Mouse (Mus musculus): Measurements from ENCODE around the gene Gucy2c. TPM values are rescaled to one million over a fixed set of nuclear protein-coding genes. Genes with fewer than 3 reads are reported as not detected.
"Not testable (repeated sequence)": the region's sequence is repeated elsewhere in the genome, so short reads cannot be mapped to it uniquely, and the experiment has no call there.

The Gucy2c gene
- total RNA-seq, 2 experiments from 2014 or later, result not detected

GRCm38 (mm10) chr6:136800710-136801109, 19.1 kb upstream of the Gucy2c start:
- intact Hi-C loops (cut with DNase I), result loop anchor here (10.0 kb wide), 1 partner anchor 256 kb away; no protein-coding TSS in a partner anchor
- DNase-seq, result no peak
- Histone ChIP-seq H3K4me3 (no peak overlapping the region), H3K27ac (no peak overlapping the region)
- TF ChIP-seq CTCF (IDR thresholded peaks at IDR 0.05), result no peak

GRCm38 (mm10) chr6:136797874-136798693, 16.5 kb upstream of the Gucy2c start:
- intact Hi-C loops (cut with DNase I); H3K4me3 ChIP-seq: not testable (repeated sequence)

GRCm38 (mm10) chr6:136795850-136796249, 14.3 kb upstream of the Gucy2c start:
- Histone ChIP-seq H3K4me3 (no peak overlapping the region), H3K27ac (no peak overlapping the region)
- intact Hi-C loops (cut with DNase I), result no loop called here
- TF ChIP-seq CTCF (IDR thresholded peaks at IDR 0.05), result no peak
- DNase-seq, result no peak

More at GRCm38 (mm10) chr6:136797874-136798693, 16.5 kb upstream of the Gucy2c start:
- not testable (repeated sequence) for DNase-seq, H3K27ac ChIP-seq

GRCm38 (mm10) chr6:136795110-136795509, 13.5 kb upstream of the Gucy2c start:
- Histone ChIP-seq H3K27ac (no peak overlapping the region), H3K4me3 (no peak overlapping the region)
- intact Hi-C loops (cut with DNase I), result no loop called here
- no peak for TF ChIP-seq CTCF (IDR thresholded peaks at IDR 0.05)
- no peak for DNase-seq

- H3K4me3 ChIP-seq, result peak overlapping the region; percentile 54
- no peak for TF ChIP-seq CTCF (IDR thresholded peaks at IDR 0.05)
- DNase-seq, result no peak
- no peak overlapping the region for H3K27ac ChIP-seq
- intact Hi-C loops (cut with DNase I), result no loop called here
Measured at GRCm38 (mm10) chr6:136793831-136794525, 12.4 kb upstream of the Gucy2c start.

GRCm38 (mm10) chr6:136792884-136793758, 11.6 kb upstream of the Gucy2c start:
- intact Hi-C loops (cut with DNase I), result no loop called here
- TF ChIP-seq CTCF (IDR thresholded peaks at IDR 0.05), result no peak
- DNase-seq, result no peak
- Histone ChIP-seq H3K4me3 (peak overlapping the region; percentile 54), H3K27ac (no peak overlapping the region)

- no peak for TF ChIP-seq CTCF (IDR thresholded peaks at IDR 0.05)
- intact Hi-C loops (cut with DNase I), result no loop called here
- Histone ChIP-seq H3K4me3 (no peak overlapping the region), H3K27ac (peak overlapping the region; percentile 48)
- peak; percentile 58 for DNase-seq
Measured at GRCm38 (mm10) chr6:136789391-136789971, 7.9 kb upstream of the Gucy2c start.

- DNase-seq, result no peak
- intact Hi-C loops (cut with DNase I), result no loop called here
- TF ChIP-seq CTCF (IDR thresholded peaks at IDR 0.05), result no peak
- Histone ChIP-seq H3K4me3 (no peak overlapping the region), H3K27ac (no peak overlapping the region)
Measured at GRCm38 (mm10) chr6:136782761-136783160, 1.2 kb upstream of the Gucy2c start.

- Histone ChIP-seq H3K4me3 (no peak overlapping the region), H3K27ac (no peak overlapping the region)
- intact Hi-C loops (cut with DNase I), result no loop called here
- DNase-seq, result no peak
- TF ChIP-seq CTCF (IDR thresholded peaks at IDR 0.05), result no peak
Measured at GRCm38 (mm10) chr6:136782146-136782545, 581 bp upstream of the Gucy2c start.

- intact Hi-C loops (cut with DNase I), result no loop called here
Measured at GRCm38 (mm10) chr6:136776392-136776791, 5.2 kb downstream of the Gucy2c start.

GRCm38 (mm10) chr6:136769859-136770258, 11.7 kb downstream of the Gucy2c start:
- intact Hi-C loops (cut with DNase I), result no loop called here
- TF ChIP-seq CTCF (IDR thresholded peaks at IDR 0.05), result no peak
- DNase-seq, result no peak
- no peak overlapping the region for H3K4me3 ChIP-seq
- no peak overlapping the region for H3K27ac ChIP-seq

More at GRCm38 (mm10) chr6:136776392-136776791, 5.2 kb downstream of the Gucy2c start:
- no peak for DNase-seq
- Histone ChIP-seq H3K27ac (no peak overlapping the region), H3K4me3 (no peak overlapping the region)
- TF ChIP-seq CTCF (IDR thresholded peaks at IDR 0.05), result no peak

- intact Hi-C loops (cut with DNase I), result no loop called here
- no peak for DNase-seq
- H3K27ac ChIP-seq, result no peak overlapping the region
Measured at GRCm38 (mm10) chr6:136769143-136769542, 12.4 kb downstream of the Gucy2c start.

More at GRCm38 (mm10) chr6:136769143-136769542, 12.4 kb downstream of the Gucy2c start:
- TF ChIP-seq CTCF (IDR thresholded peaks at IDR 0.05), result no peak
- no peak overlapping the region for H3K4me3 ChIP-seq
